15 mouse cellular contexts compared by ENCODE assay signal in the genomic region with DNA sequence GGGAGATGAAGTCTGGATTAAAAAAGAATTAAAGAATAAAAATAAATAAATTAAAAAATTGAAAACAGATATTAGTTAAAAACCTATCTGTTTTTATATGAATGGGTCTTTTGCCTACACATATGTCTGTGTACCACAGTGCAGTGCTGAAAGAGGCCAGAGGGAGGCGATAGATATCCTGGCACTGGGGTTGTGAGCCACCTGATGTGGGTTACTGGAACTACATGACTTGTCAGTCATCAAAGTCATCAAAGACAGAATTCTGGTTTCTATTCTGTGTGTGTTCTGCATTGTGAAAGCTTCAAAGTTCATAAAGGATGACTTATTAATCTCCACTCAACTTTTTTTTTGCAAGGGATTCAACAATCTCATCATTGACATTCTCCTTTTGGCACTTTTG. TPM values are rescaled to one million over a fixed set of nuclear protein-coding genes. Genes with fewer than 3 reads are reported as not detected.
A peak's percentile ranks its signal among the peaks of the same experiment; 100 is the strongest.
DNase-seq lines count a peak whose midpoint lies in the region; ATAC-seq and TF ChIP-seq lines count a peak whose summit lies in the region.
"Had no signal": no experiment of that assay in that cellular context is flagged by ENCODE, and none has a peak within 500 bp of the region (broad histone marks: within the 10 kb centered on the region; RNA-seq: fewer than 3 reads in every experiment).

No protein-coding gene starts in this region.

- ATAC-seq in kidney, embryonic 16.5 days (ENCODE audit: low FRiP score, low TSS enrichment): no peak
- ATAC-seq in stomach, postnatal 0 days (ENCODE audit: low FRiP score, low TSS enrichment): no peak

- H3K4me2 ChIP-seq in kidney, embryonic 16.5 days (replicated peaks; ENCODE audit: low read depth, low read length): no peak overlapping the region
- H3K4me2 ChIP-seq in stomach, postnatal 0 days (replicated peaks; ENCODE audit: low read depth): no peak overlapping the region

- H3K27me3 ChIP-seq in kidney, embryonic 16.5 days (ENCODE audit: insufficient read depth, low read length): no peaks in the 10 kb centered on the region
- H3K27me3 ChIP-seq in testis, adult 2 months (ENCODE audit: control insufficient read depth, insufficient read depth, low read length): no peaks in the 10 kb centered on the region
- no peaks in the 10 kb centered on the region for H3K27me3 ChIP-seq in stomach, postnatal 0 days (ENCODE audit: control insufficient read depth, insufficient read depth, low read length)

- H3K4me3 ChIP-seq in kidney, embryonic 16.5 days (ENCODE audit: low read length): no peak overlapping the region
- no peak overlapping the region for H3K4me3 ChIP-seq in testis, adult 2 months (ENCODE audit: control insufficient read depth, low read depth, low read length)
- no peak overlapping the region for H3K4me3 ChIP-seq in stomach, postnatal 0 days (ENCODE audit: low read depth, low read length)

- TF ChIP-seq POLR2A in testis, adult 2 months (IDR thresholded peaks at IDR 0.05; ENCODE audit: control insufficient read depth, low read depth, low read length): no peak

- no peak for TF ChIP-seq EP300 in stomach, postnatal 0 days (optimal IDR thresholded peaks at IDR 0.05)

- peak; percentile 13 for DNase-seq in kidney, adult 11 months
- no peak for DNase-seq in testis, postnatal 14 days (ENCODE audit: low spot score)
- DNase-seq in WW6 (ENCODE audit: low read depth, low spot score): peak; percentile 33
- no peak for DNase-seq in stomach, postnatal 0 days (ENCODE audit: low spot score)
- no peak for DNase-seq in spleen, adult 18-20 months
- DNase-seq in spleen, postnatal 4 days (ENCODE audit: low spot score in 2 of 2): no peak
- DNase-seq: cerebellum, adult 2 months; gastrocnemius, postnatal 25 days; heart, postnatal 14 days had no signal

- H3K27ac ChIP-seq in kidney, embryonic 16.5 days (ENCODE audit: low read length): no peak overlapping the region
- H3K27ac ChIP-seq in testis, adult 2 months (ENCODE audit: control insufficient read depth, insufficient read depth, low read depth, low read length): no peak overlapping the region
- no peak overlapping the region for H3K27ac ChIP-seq in stomach, postnatal 0 days (replicated peaks)
- H3K27ac ChIP-seq: macrophage had no signal

- H3K9me3 ChIP-seq in kidney, embryonic 16.5 days (ENCODE audit: low read length): no peaks in the 10 kb centered on the region
- H3K9me3 ChIP-seq in stomach, postnatal 0 days (ENCODE audit: control insufficient read depth, low read length): no peaks in the 10 kb centered on the region

- H3K4me1 ChIP-seq in kidney, embryonic 16.5 days (ENCODE audit: insufficient read depth, low read length): no peaks in the 10 kb centered on the region
- peaks cover 2% of the 10 kb centered on the region; the same call in 1 of the 2 replicates for H3K4me1 ChIP-seq in testis, adult 2 months (ENCODE audit: control insufficient read depth, insufficient read depth, low read length)
- H3K4me1 ChIP-seq in stomach, postnatal 0 days (replicated peaks; ENCODE audit: control insufficient read depth, insufficient read depth): no peaks in the 10 kb centered on the region

- peak; percentile 26; the same call in 1 of the 2 replicates for TF ChIP-seq CTCF in testis, adult 2 months (IDR thresholded peaks at IDR 0.05; ENCODE audit: control insufficient read depth, insufficient read depth, insufficient replicate concordance, low read depth, low read length)
- TF ChIP-seq CTCF in stomach, postnatal 0 days (IDR thresholded peaks at IDR 0.05; ENCODE audit: low read depth): peak; percentile 50

- 35% methylated on average over 1 of the region's 1 CpGs for WGBS in kidney, embryonic 16.5 days
- 16% methylated on average over 1 of the region's 1 CpGs for WGBS in stomach, postnatal 0 days

- no peak overlapping the region for H3K9ac ChIP-seq in kidney, embryonic 16.5 days (replicated peaks; ENCODE audit: low read length)
- no peak overlapping the region for H3K9ac ChIP-seq in stomach, postnatal 0 days (ENCODE audit: low read length)

- no peaks in the 10 kb centered on the region for H3K36me3 ChIP-seq in kidney, embryonic 16.5 days (ENCODE audit: insufficient read depth, low read length)
- H3K36me3 ChIP-seq in testis, adult 2 months (ENCODE audit: control insufficient read depth, insufficient read depth, low read length): no peaks in the 10 kb centered on the region
- H3K36me3 ChIP-seq in stomach, postnatal 0 days (ENCODE audit: control insufficient read depth, insufficient read depth, low read length): no peaks in the 10 kb centered on the region

RNA-seq across cellular contexts. Expression of gene 4931417E11Rik, which starts 43.4 kb away (rescaled TPM):
- not detected in 2 replicates for polyA plus RNA-seq in kidney, embryonic 16.5 days (2015; fragmentation: Nextera tagmentation; extraction: Ambion mirVana)
- polyA plus RNA-seq in testis, adult 2 months (2012; rRNA removed): 134 and 149 TPM in 2 replicates
- 0.11 TPM in 1 of 2 replicates, not detected in the other for polyA plus RNA-seq in stomach, postnatal 0 days (2015; fragmentation: Nextera tagmentation; extraction: Ambion mirVana)
- polyA plus RNA-seq: cerebellum, adult 2 months; forebrain, embryonic 11.5 days; limb, embryonic 11.5 days; macrophage; spleen, adult 2 months had no signal

Comparison
In these comparisons a context has a peak if more than half of its experiments do, and no peak if none do; other contexts are left out.
1. DNase-seq: peak in kidney, adult 11 months (single experiment) and WW6 (single experiment); none in testis, postnatal 14 days (single experiment), stomach, postnatal 0 days (single experiment), spleen, adult 18-20 months (0 of 2) and spleen, postnatal 4 days (0 of 2).
2. RNA of gene 4931417E11Rik, which starts 43.4 kb away (polyA plus RNA-seq): 134 to 149 TPM in testis, adult 2 months; not detected in kidney, embryonic 16.5 days and 0.11 TPM in stomach, postnatal 0 days; every median in the first group is over 100 times any median in the second.